In genomic region chr10:117162662-117163061, GRCm38 (mm10) we compare ENCODE assay signal across 10 mouse cellular contexts. TPM values are rescaled to one million over a fixed set of nuclear protein-coding genes. Genes with fewer than 3 reads are reported as not detected.
DNase-seq lines count a peak whose midpoint lies in the region; ATAC-seq lines count a peak whose summit lies in the region.
"Had no signal": no experiment of that assay in that cellular context is flagged by ENCODE, and none has a peak within 500 bp of the region (broad histone marks: within the 10 kb centered on the region; RNA-seq: fewer than 3 reads in every experiment).

No protein-coding gene starts in this region.

- no peak for DNase-seq in heart, postnatal 36 days
- DNase-seq in midbrain, embryonic 11.5 days (ENCODE audit: low spot score, missing footprints), result no peak
- no peak for DNase-seq in spleen, postnatal 36 days (ENCODE audit: low spot score in 2 of 2)
- DNase-seq: kidney, postnatal 36 days; lung, postnatal 36 days had no signal

- H3K36me3 ChIP-seq in heart, embryonic 16.5 days (ENCODE audit: control insufficient read depth, insufficient read depth), result no peaks in the 10 kb centered on the region
- no peaks in the 10 kb centered on the region for H3K36me3 ChIP-seq in midbrain, embryonic 15.5 days (replicated peaks)
- H3K36me3 ChIP-seq in midbrain, embryonic 11.5 days (ENCODE audit: control insufficient read depth, insufficient read depth, low read length), result no peaks in the 10 kb centered on the region
- H3K36me3 ChIP-seq in embryonic facial prominence, embryonic 15.5 days, result no peaks in the 10 kb centered on the region
- no peaks in the 10 kb centered on the region for H3K36me3 ChIP-seq in neural tube, embryonic 14.5 days (ENCODE audit: control insufficient read depth, insufficient read depth, low read length)

- no peak overlapping the region for H3K27ac ChIP-seq in heart, embryonic 16.5 days (ENCODE audit: low read length)
- H3K27ac ChIP-seq in midbrain, embryonic 15.5 days, result no peak overlapping the region
- H3K27ac ChIP-seq in midbrain, embryonic 11.5 days (ENCODE audit: low read depth, low read length), result no peak overlapping the region
- H3K27ac ChIP-seq in embryonic facial prominence, embryonic 15.5 days (replicated peaks), result no peak overlapping the region; the same call in 1 of the 2 replicates
- H3K27ac ChIP-seq in neural tube, embryonic 14.5 days (ENCODE audit: low read depth, low read length), result no peak overlapping the region

- no peaks in the 10 kb centered on the region for H3K9me3 ChIP-seq in heart, embryonic 16.5 days (replicated peaks; ENCODE audit: control insufficient read depth, low read length)
- H3K9me3 ChIP-seq in midbrain, embryonic 15.5 days, result no peaks in the 10 kb centered on the region
- H3K9me3 ChIP-seq in midbrain, embryonic 11.5 days (ENCODE audit: control insufficient read depth, low read length), result no peaks in the 10 kb centered on the region
- no peaks in the 10 kb centered on the region for H3K9me3 ChIP-seq in embryonic facial prominence, embryonic 15.5 days (replicated peaks)
- H3K9me3 ChIP-seq in neural tube, embryonic 14.5 days (ENCODE audit: control insufficient read depth, low read length), result no peaks in the 10 kb centered on the region

- no peaks in the 10 kb centered on the region for H3K27me3 ChIP-seq in heart, embryonic 16.5 days (ENCODE audit: control insufficient read depth, insufficient read depth, low read length)
- H3K27me3 ChIP-seq in midbrain, embryonic 15.5 days (replicated peaks), result no peaks in the 10 kb centered on the region
- no peaks in the 10 kb centered on the region for H3K27me3 ChIP-seq in midbrain, embryonic 11.5 days (ENCODE audit: control insufficient read depth, insufficient read depth, low read length)
- H3K27me3 ChIP-seq in embryonic facial prominence, embryonic 15.5 days, result no peaks in the 10 kb centered on the region
- no peaks in the 10 kb centered on the region for H3K27me3 ChIP-seq in neural tube, embryonic 14.5 days (ENCODE audit: control insufficient read depth, insufficient read depth, low read length)

- H3K4me1 ChIP-seq in heart, embryonic 16.5 days (ENCODE audit: control insufficient read depth, insufficient read depth, low read length), result peaks cover 4% of the 10 kb centered on the region
- H3K4me1 ChIP-seq in midbrain, embryonic 15.5 days, result no peaks in the 10 kb centered on the region
- no peaks in the 10 kb centered on the region for H3K4me1 ChIP-seq in midbrain, embryonic 11.5 days (ENCODE audit: control insufficient read depth, insufficient read depth, low read length)
- H3K4me1 ChIP-seq in embryonic facial prominence, embryonic 15.5 days, result no peaks in the 10 kb centered on the region
- H3K4me1 ChIP-seq in neural tube, embryonic 14.5 days (ENCODE audit: control insufficient read depth, insufficient read depth, low read length), result no peaks in the 10 kb centered on the region

- peak overlapping the region; percentile 49 for H3K4me2 ChIP-seq in heart, embryonic 16.5 days (ENCODE audit: low read depth, low read length)
- H3K4me2 ChIP-seq in midbrain, embryonic 15.5 days, result peak overlapping the region; percentile 5; the same call in 1 of the 2 replicates
- no peak overlapping the region for H3K4me2 ChIP-seq in midbrain, embryonic 11.5 days
- H3K4me2 ChIP-seq in embryonic facial prominence, embryonic 15.5 days (replicated peaks), result 0 out of 2 replicates have a peak overlapping the region, but pooled peaks have one; percentile 19
- peak overlapping the region; percentile 27; the same call in 1 of the 2 replicates for H3K4me2 ChIP-seq in neural tube, embryonic 14.5 days (ENCODE audit: low read depth, low read length)
- H3K4me2 ChIP-seq: liver, embryonic 11.5 days had no signal

- no peak for ATAC-seq in heart, embryonic 16.5 days (replicated peaks; ENCODE audit: extremely low read depth, insufficient read depth, low FRiP score)
- ATAC-seq in midbrain, embryonic 15.5 days (replicated peaks), result no peak
- ATAC-seq in midbrain, embryonic 11.5 days (ENCODE audit: low FRiP score), result no peak
- no peak for ATAC-seq in embryonic facial prominence, embryonic 15.5 days (ENCODE audit: insufficient number of reproducible peaks, low FRiP score, low TSS enrichment, low read depth)
- ATAC-seq in neural tube, embryonic 14.5 days (ENCODE audit: low read depth), result no peak

- intact Hi-C loops in heart, postnatal 36 days (cut with DNase I), result no loop called here

- WGBS in heart, embryonic 16.5 days, result 30% methylated on average over 11 of the region's 11 CpGs
- 62% methylated on average over 11 of the region's 11 CpGs for WGBS in midbrain, embryonic 15.5 days
- 72% methylated on average over 11 of the region's 11 CpGs for WGBS in midbrain, embryonic 11.5 days
- WGBS in embryonic facial prominence, embryonic 15.5 days, result 38% methylated on average over 11 of the region's 11 CpGs
- 42% methylated on average over 11 of the region's 11 CpGs for WGBS in neural tube, embryonic 14.5 days

- no peak overlapping the region for H3K9ac ChIP-seq in heart, embryonic 16.5 days (ENCODE audit: low read length)
- H3K9ac ChIP-seq in midbrain, embryonic 15.5 days, result no peak overlapping the region
- no peak overlapping the region for H3K9ac ChIP-seq in midbrain, embryonic 11.5 days (ENCODE audit: low read length)
- H3K9ac ChIP-seq in embryonic facial prominence, embryonic 15.5 days, result no peak overlapping the region
- H3K9ac ChIP-seq in neural tube, embryonic 14.5 days (replicated peaks; ENCODE audit: low read depth, low read length), result no peak overlapping the region

- H3K4me3 ChIP-seq in heart, embryonic 16.5 days (ENCODE audit: low read length), result no peak overlapping the region
- no peak overlapping the region for H3K4me3 ChIP-seq in midbrain, embryonic 15.5 days
- no peak overlapping the region for H3K4me3 ChIP-seq in midbrain, embryonic 11.5 days (ENCODE audit: low read depth, low read length)
- H3K4me3 ChIP-seq in embryonic facial prominence, embryonic 15.5 days (replicated peaks), result no peak overlapping the region
- H3K4me3 ChIP-seq in neural tube, embryonic 14.5 days (ENCODE audit: low read depth, low read length), result no peak overlapping the region

RNA-seq across cellular contexts. Expression of gene Frs2, which starts 14.3 kb away (rescaled TPM):
- polyA plus RNA-seq in heart, embryonic 16.5 days (2015; fragmentation: Nextera tagmentation; extraction: Ambion mirVana), result 16.1 and 17.5 TPM in 2 replicates
- total RNA-seq in heart, postnatal 36 days (2021), result 10 to 100 TPM; 16.2 to 17.7 TPM
- polyA plus RNA-seq in midbrain, embryonic 15.5 days (2015; fragmentation: Nextera tagmentation; extraction: Ambion mirVana), result 21.0 and 22.0 TPM in 2 replicates
- 27.1 and 28.5 TPM in 2 replicates for polyA plus RNA-seq in midbrain, embryonic 11.5 days (2014; fragmentation: Nextera tagmentation; extraction: Ambion mirVana)
- 21.7 and 22.2 TPM in 2 replicates for polyA plus RNA-seq in embryonic facial prominence, embryonic 15.5 days (2015; fragmentation: Nextera tagmentation; extraction: Ambion mirVana)
- 34.1 and 37.7 TPM in 2 replicates for polyA plus RNA-seq in neural tube, embryonic 14.5 days (2014; fragmentation: Nextera tagmentation; extraction: Ambion mirVana)
